Mouse (Mus musculus): Measurements from ENCODE around the gene Chil4. TPM values are rescaled to one million over a fixed set of nuclear protein-coding genes. Genes with fewer than 3 reads are reported as not detected.
"Not testable (repeated sequence)": the region's sequence is repeated elsewhere in the genome, so short reads cannot be mapped to it uniquely, and the experiment has no call there.

Gene Chil4
- polyA plus RNA-seq (2015; fragmentation: Nextera tagmentation; extraction: Ambion mirVana), result not detected in 2 replicates

DNA sequence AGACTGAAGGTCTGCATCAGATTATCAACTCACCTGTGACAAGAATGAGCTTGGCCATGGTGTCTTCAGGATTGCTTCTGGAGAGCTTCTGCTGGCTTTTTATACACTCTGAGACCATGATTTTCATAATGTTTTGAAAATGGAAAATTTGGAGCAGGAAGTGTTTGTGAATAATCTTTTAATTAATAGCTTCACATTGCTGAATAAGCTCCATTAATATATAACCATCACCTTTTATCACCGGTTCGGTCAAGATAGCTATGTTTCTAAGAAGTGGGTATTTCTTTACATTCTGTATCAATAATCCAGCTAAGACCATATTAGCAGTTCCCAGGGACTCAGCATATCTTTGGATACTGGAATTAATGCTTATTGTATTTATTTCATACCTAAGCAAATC is at the start of gene Chil4:
Chil4 (minus strand) TSS at position 101 of the 400 bp plus-strand sequence.
- H3K4me1 ChIP-seq (replicated peaks), result no peaks in the 10 kb centered on the region
- 72% methylated on average over 2 of the region's 2 CpGs for WGBS (ENCODE audit: insufficient replicate concordance)
- no peak within 1 kb of the TSS for H3K4me2 ChIP-seq
- no peaks in the 10 kb centered on the region for H3K36me3 ChIP-seq (replicated peaks)
- no peak within 1 kb of the TSS for H3K27ac ChIP-seq (replicated peaks)
- H3K9ac ChIP-seq, result no peak within 1 kb of the TSS
- no peak for ATAC-seq (ENCODE audit: insufficient read depth)
- H3K4me3 ChIP-seq (replicated peaks), result no peak within 1 kb of the TSS
- H3K27me3 ChIP-seq, result no peaks in the 10 kb centered on the region
- H3K9me3 ChIP-seq (replicated peaks), result no peaks in the 10 kb centered on the region

DNA sequence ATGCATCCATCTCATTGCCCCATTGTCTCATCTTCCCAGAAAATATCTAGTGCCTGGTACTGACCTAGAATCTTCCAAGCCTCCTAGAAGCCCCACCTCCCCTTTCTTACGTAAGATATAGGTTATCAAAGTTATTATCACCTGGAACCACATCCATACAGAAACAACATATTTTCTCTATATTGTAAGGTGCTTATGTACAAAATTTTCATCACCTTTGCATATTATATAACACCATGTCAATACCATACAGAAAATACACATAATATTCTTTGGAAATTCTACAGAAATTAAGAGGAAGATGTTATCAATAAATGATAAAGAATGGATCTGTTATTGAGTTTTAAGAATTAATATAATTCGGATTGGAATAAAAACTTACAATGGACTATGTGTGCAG is 46.5 kb upstream of the Chil4 start:
- no peak overlapping the region for H3K27ac ChIP-seq (replicated peaks)
- H3K9me3 ChIP-seq (replicated peaks), result no peaks in the 10 kb centered on the region
- H3K9ac ChIP-seq, result no peak overlapping the region
- H3K27me3 ChIP-seq, result no peaks in the 10 kb centered on the region
- no peaks in the 10 kb centered on the region for H3K36me3 ChIP-seq (replicated peaks)
- H3K4me1 ChIP-seq (replicated peaks), result no peaks in the 10 kb centered on the region
- no peak for ATAC-seq (ENCODE audit: insufficient read depth)
- WGBS (ENCODE audit: insufficient replicate concordance), result 51% methylated on average over 2 of the region's 2 CpGs
- no peak overlapping the region for H3K4me2 ChIP-seq
- no peak overlapping the region for H3K4me3 ChIP-seq (replicated peaks)

DNA sequence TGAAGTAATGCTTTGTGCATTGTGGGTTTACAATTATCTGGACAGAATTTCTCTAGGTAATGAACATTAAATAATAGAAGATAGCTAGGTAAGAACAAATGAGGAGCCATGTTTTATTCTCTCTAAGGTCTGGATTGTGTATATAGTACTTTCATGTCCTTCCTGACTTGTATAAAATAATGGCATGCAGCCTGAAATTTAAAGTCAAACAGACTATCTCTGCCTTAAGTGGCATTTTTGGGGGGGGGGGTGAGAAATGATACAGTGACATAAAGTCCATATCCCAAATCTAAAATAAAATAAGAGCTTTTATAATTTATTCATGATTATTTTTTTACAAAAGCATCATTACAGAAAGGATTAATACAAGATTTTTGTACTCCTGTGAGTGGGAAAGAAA is 45.5 kb upstream of the Chil4 start:
- no peaks in the 10 kb centered on the region for H3K36me3 ChIP-seq (replicated peaks)
- no peaks in the 10 kb centered on the region for H3K9me3 ChIP-seq (replicated peaks)
- no peaks in the 10 kb centered on the region for H3K4me1 ChIP-seq (replicated peaks)
- H3K27me3 ChIP-seq, result no peaks in the 10 kb centered on the region
- no peak for ATAC-seq (ENCODE audit: insufficient read depth)
- H3K27ac ChIP-seq (replicated peaks), result no peak overlapping the region
- no peak overlapping the region for H3K4me3 ChIP-seq (replicated peaks)
- H3K9ac ChIP-seq, result no peak overlapping the region
- no peak overlapping the region for H3K4me2 ChIP-seq

DNA sequence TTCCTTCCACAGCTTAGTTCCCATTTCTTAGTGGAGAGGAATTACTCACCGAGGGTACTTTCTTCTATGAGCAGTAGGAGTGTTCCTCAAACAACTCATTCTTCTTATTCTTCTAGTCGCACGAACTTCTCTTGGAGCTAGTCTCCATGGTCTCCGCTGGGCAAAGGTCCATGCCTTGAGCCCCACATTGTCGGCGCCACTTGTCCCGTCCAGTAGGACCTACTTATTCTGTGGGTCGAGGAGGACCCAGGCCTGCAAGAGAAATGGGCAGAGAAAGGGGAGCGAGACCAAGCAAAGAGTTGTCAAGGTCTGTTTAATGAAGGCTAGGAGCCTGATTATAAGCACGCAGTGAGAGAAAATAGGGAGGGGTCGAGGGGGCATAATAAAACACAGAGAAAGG is 37.8 kb upstream of the Chil4 start:
- H3K9ac ChIP-seq; H3K4me2 ChIP-seq; H3K27ac ChIP-seq (replicated peaks); H3K36me3 ChIP-seq (replicated peaks); H3K27me3 ChIP-seq; ATAC-seq (ENCODE audit: insufficient read depth); H3K4me3 ChIP-seq (replicated peaks); H3K4me1 ChIP-seq (replicated peaks): not testable (repeated sequence)
- peaks cover 15% of the 10 kb centered on the region for H3K9me3 ChIP-seq (replicated peaks)
- WGBS (ENCODE audit: insufficient replicate concordance), result 70% methylated on average over 11 of the region's 11 CpGs

DNA sequence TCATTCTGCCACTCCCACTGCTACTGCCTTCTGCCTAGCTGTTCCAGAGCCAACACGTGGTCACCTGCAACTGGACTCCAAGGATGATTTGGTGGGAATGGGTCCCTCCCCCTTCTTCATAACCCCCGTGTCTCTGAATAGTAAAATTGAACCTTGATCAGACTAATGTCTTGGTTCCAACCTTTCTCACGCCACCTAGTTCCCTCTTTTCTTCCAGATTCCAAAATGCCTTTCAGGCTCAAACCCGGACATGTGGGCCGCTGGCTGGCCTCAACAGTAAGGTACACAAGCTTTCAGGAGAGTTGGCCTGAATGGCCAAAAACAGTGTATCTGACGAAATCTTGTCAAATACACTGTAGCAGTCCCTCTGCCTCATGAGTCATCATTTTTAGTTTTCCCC is 33.4 kb upstream of the Chil4 start:
- no peaks in the 10 kb centered on the region for H3K27me3 ChIP-seq
- peaks cover 18% of the 10 kb centered on the region for H3K9me3 ChIP-seq (replicated peaks)
- no peaks in the 10 kb centered on the region for H3K36me3 ChIP-seq (replicated peaks)
- 50% methylated on average over 6 of the region's 6 CpGs for WGBS (ENCODE audit: insufficient replicate concordance)
- H3K4me1 ChIP-seq (replicated peaks), result no peaks in the 10 kb centered on the region
- ATAC-seq (ENCODE audit: insufficient read depth), result no peak
- H3K27ac ChIP-seq (replicated peaks), result no peak overlapping the region
- no peak overlapping the region for H3K4me3 ChIP-seq (replicated peaks)
- H3K4me2 ChIP-seq, result no peak overlapping the region
- H3K9ac ChIP-seq, result no peak overlapping the region

DNA sequence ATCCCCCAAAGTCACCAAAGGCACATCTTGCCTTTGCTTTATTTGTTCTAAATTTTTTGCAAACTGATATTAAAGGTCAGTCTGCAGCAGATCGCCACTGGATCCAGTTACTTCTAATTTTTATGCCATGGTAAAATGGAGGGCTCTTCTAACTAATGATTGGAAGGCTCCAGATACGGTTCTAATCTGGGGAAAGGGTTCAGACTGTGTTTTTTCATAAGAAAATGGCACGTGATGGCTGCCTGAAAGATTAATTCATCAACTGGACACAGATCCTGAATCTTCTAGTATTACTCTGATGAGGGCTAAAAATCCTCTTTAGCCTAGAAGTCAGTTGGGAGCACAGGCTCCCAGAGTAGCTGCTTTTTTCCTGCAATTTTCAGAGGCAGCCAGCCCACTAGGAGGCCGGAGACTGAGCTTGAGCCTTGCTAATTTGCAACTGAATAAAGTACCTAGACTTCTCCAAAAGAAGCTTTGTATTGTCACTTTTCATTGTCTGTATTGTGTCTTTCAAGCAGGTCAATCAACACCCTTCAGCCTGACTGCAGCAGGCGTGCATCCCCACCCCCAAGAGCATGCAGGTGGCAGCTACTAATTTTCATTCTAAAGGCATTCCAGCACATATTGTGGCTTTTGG is 31.6 kb upstream of the Chil4 start:
- WGBS (ENCODE audit: insufficient replicate concordance), result 47% methylated on average over 5 of the region's 5 CpGs
- ATAC-seq (ENCODE audit: insufficient read depth); H3K4me3 ChIP-seq (replicated peaks); H3K4me2 ChIP-seq; H3K36me3 ChIP-seq (replicated peaks); H3K4me1 ChIP-seq (replicated peaks); H3K9ac ChIP-seq; H3K27ac ChIP-seq (replicated peaks); H3K27me3 ChIP-seq: not testable (repeated sequence)
- H3K9me3 ChIP-seq (replicated peaks), result peaks cover 19% of the 10 kb centered on the region

DNA sequence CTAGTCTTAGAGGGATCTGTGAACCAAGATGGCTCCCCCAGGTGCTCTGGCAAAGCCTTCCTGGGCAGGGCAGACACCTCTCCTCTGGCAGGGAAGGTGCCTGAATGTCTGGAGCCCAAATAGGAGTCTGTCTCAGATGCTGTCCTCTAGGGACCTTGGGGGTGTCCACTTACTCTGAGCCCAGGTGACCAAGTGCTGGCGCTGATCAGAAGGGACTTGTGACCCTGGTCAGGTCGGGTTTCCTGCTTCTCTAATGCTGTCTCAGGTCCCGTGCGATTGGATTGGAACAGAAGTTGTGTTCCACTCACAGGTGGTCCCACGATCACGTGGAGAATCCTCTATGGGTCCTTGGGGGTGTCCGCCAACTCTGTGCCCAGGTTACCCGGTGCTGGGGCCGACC is 28.1 kb upstream of the Chil4 start:
- not testable (repeated sequence) for H3K36me3 ChIP-seq (replicated peaks); H3K4me1 ChIP-seq (replicated peaks); ATAC-seq (ENCODE audit: insufficient read depth); H3K4me3 ChIP-seq (replicated peaks); H3K9ac ChIP-seq; H3K27ac ChIP-seq (replicated peaks); H3K4me2 ChIP-seq; H3K27me3 ChIP-seq
- WGBS (ENCODE audit: insufficient replicate concordance), result 60% methylated on average over 9 of the region's 9 CpGs
- H3K9me3 ChIP-seq (replicated peaks), result peaks cover 13% of the 10 kb centered on the region; the same call in 1 of the 2 replicates

DNA sequence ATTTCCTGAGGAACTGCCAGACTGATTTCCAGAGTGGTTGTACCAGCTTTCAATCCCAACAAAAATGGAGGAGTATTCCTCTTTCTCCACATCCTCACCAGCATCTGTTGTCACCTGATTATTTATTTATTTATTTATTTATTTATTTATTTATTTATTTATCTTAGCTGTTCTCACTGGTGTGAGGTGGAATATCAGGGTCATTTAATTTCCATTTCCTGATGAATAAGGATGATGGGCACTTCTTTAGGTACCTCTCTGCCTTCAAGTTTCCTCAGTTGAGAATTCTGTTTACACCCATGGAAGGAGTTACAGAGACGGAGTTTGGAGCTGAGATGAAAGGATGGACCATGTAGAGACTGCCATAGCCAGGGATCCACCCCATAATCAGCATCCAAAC is 20.9 kb upstream of the Chil4 start:
- not testable (repeated sequence) for H3K9me3 ChIP-seq (replicated peaks); H3K27ac ChIP-seq (replicated peaks); H3K9ac ChIP-seq; H3K36me3 ChIP-seq (replicated peaks); H3K27me3 ChIP-seq; ATAC-seq (ENCODE audit: insufficient read depth); H3K4me1 ChIP-seq (replicated peaks); H3K4me2 ChIP-seq; H3K4me3 ChIP-seq (replicated peaks)
- 43% methylated on average over 1 of the region's 1 CpGs for WGBS (ENCODE audit: insufficient replicate concordance)

DNA sequence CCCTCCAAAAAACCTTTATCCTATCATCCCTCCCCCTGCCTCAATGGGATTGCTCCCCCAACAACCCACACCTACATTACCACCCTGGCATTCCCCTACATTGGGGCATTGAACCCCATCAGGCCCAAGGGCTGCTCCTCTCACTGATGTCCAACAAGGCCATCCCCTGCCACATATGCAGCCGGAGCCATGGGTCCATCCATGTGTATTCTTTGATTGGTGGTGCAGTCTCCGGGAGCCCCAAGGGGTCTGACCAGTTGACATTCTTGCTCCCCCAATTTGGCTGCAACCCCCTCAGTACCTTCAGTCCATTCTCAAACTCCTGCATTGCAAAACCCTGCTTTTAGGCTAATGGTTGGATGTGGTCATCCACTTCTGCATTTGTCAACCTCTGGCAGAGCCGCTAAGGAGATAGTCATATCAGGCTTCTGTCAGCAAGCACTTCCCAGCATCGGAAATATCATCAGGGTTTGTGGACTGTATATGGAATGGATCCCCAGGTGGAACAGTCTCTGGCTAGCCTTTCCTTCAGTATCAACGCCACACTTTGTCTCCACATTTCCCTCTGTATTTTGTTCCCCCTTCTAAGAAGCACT is 20.0 kb upstream of the Chil4 start:
- Histone ChIP-seq H3K4me3 (replicated peaks) (no peak overlapping the region), H3K4me1 (replicated peaks) (no peaks in the 10 kb centered on the region), H3K27ac (replicated peaks) (no peak overlapping the region), H3K9me3 (replicated peaks) (no peaks in the 10 kb centered on the region; the same call in 1 of the 2 replicates), H3K9ac (no peak overlapping the region), H3K36me3 (replicated peaks) (no peaks in the 10 kb centered on the region), H3K4me2 (no peak overlapping the region), H3K27me3 (no peaks in the 10 kb centered on the region)
- ATAC-seq (ENCODE audit: insufficient read depth), result no peak
- 63% methylated on average over 5 of the region's 5 CpGs for WGBS (ENCODE audit: insufficient replicate concordance)

DNA sequence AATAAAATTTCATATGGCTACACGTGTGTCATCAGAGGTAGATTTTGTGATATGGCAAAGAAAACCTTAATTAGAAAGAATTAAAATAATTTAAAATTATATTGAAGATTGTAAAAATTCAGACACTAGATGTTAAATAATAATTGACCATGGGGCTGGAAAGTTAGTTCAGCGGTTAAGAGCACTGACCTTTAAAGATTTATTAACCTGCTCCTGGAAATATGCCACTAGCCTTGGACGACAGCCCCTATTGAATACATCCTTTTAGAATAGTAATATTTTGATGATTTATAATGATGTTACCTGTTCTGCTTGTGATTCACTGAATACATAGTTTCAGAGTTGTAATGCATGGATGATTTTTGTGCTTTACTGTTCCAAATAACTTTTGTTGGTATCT is 4.1 kb upstream of the Chil4 start:
- WGBS (ENCODE audit: insufficient replicate concordance), result 44% methylated on average over 3 of the region's 3 CpGs
- not testable (repeated sequence) for H3K27ac ChIP-seq (replicated peaks); H3K4me1 ChIP-seq (replicated peaks); H3K4me3 ChIP-seq (replicated peaks); H3K27me3 ChIP-seq; H3K36me3 ChIP-seq (replicated peaks); H3K9me3 ChIP-seq (replicated peaks); H3K9ac ChIP-seq; ATAC-seq (ENCODE audit: insufficient read depth); H3K4me2 ChIP-seq

DNA sequence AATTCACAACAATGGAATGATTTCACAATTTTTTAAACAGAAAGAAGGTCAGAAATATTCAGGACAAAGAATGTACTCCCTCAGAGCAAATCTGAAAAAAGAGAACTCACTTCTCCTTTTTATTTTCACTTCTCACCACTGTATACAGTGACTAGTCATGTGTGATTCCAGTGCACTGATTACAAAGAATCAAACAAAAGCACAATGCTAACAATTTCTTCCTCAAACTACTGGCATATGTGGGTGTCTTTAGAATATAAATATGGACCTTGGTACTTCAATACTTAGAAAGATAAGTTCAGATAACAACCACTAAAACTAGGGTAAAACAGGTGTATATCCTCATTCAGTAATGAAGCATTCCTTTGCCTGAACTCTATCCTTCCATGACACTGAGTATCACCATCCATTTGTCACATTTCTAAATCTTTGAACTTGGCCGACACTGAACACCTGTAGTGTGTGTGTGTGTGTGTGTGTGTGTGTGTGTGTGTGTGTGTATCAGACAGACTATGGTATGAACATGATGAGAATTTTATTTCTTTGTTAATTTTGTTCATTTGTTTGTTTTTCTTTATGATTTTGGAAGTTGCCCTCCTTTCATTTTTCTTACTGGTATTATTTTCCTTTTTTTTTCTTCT is 2.4 kb upstream of the Chil4 start:
- ATAC-seq (ENCODE audit: insufficient read depth), result no peak
- WGBS (ENCODE audit: insufficient replicate concordance), result 52% methylated on average over 1 of the region's 1 CpGs
- Histone ChIP-seq H3K36me3 (replicated peaks) (no peaks in the 10 kb centered on the region), H3K4me2 (no peak overlapping the region), H3K9ac (no peak overlapping the region), H3K4me3 (replicated peaks) (no peak overlapping the region), H3K27me3 (no peaks in the 10 kb centered on the region), H3K4me1 (replicated peaks) (no peaks in the 10 kb centered on the region), H3K9me3 (replicated peaks) (no peaks in the 10 kb centered on the region), H3K27ac (replicated peaks) (no peak overlapping the region)

Measured in liver, embryonic 15.5 days (tissue).